ENCODE assay signal across 8 mouse cellular contexts in genomic region chr5:127241925-127242762, GRCm38 (mm10). TPM values are rescaled to one million over a fixed set of nuclear protein-coding genes. Genes with fewer than 3 reads are reported as not detected.
DNase-seq lines count a peak whose midpoint lies in the region; ATAC-seq and TF ChIP-seq lines count a peak whose summit lies in the region.

No protein-coding gene starts in this region.

- H3K27ac ChIP-seq in kidney, adult 2 months (ENCODE audit: insufficient read depth, low read depth, low read length), result no peak overlapping the region
- H3K27ac ChIP-seq in forebrain, embryonic 16.5 days (ENCODE audit: low read length), result no peak overlapping the region
- H3K27ac ChIP-seq in liver, embryonic 15.5 days (replicated peaks), result no peak overlapping the region
- no peak overlapping the region for H3K27ac ChIP-seq in stomach, embryonic 16.5 days (ENCODE audit: low read length)
- no peak overlapping the region for H3K27ac ChIP-seq in thymus, adult 2 months (ENCODE audit: control insufficient read depth, insufficient read depth, low read length)

- peak; percentile 16 for DNase-seq in kidney, postnatal 10 days
- no peak for DNase-seq in kidney, adult 2 months
- DNase-seq in cerebellum, adult 11-12 months, result peak; percentile 59
- no peak for DNase-seq in urinary bladder, postnatal 25 days (ENCODE audit: low spot score)
- DNase-seq in thymus, adult 2 months, result no peak

- H3K27me3 ChIP-seq in kidney, adult 2 months (replicated peaks; ENCODE audit: control insufficient read depth, insufficient read depth, low read length), result peaks cover 5% of the 10 kb centered on the region; the same call in 1 of the 2 replicates
- peaks cover 39% of the 10 kb centered on the region for H3K27me3 ChIP-seq in forebrain, embryonic 16.5 days (replicated peaks; ENCODE audit: control insufficient read depth, insufficient read depth, low read length)
- H3K27me3 ChIP-seq in liver, embryonic 15.5 days, result peaks cover 59% of the 10 kb centered on the region
- H3K27me3 ChIP-seq in stomach, embryonic 16.5 days (ENCODE audit: control insufficient read depth, insufficient read depth, low read length), result peaks cover 43% of the 10 kb centered on the region
- H3K27me3 ChIP-seq in thymus, adult 2 months (ENCODE audit: control insufficient read depth, insufficient read depth, low read length), result peaks cover 5% of the 10 kb centered on the region; the same call in 1 of the 2 replicates

- H3K4me3 ChIP-seq in kidney, adult 2 months (ENCODE audit: insufficient read depth, low read depth, low read length), result no peak overlapping the region; the same call in 1 of the 2 replicates
- H3K4me3 ChIP-seq in forebrain, embryonic 16.5 days (replicated peaks; ENCODE audit: low read length), result peak overlapping the region; percentile 69
- H3K4me3 ChIP-seq in liver, embryonic 15.5 days (replicated peaks), result peak overlapping the region; percentile 30
- peak overlapping the region; percentile 69 for H3K4me3 ChIP-seq in stomach, embryonic 16.5 days (replicated peaks; ENCODE audit: low read length)
- no peak overlapping the region for H3K4me3 ChIP-seq in thymus, adult 2 months (ENCODE audit: control insufficient read depth, insufficient read depth, low read length)

- TF ChIP-seq POLR2A in kidney, adult 2 months (IDR thresholded peaks at IDR 0.05; ENCODE audit: low read depth, low read length), result no peak
- no peak for TF ChIP-seq POLR2A in thymus, adult 2 months (IDR thresholded peaks at IDR 0.05; ENCODE audit: control insufficient read depth, extremely low read depth, insufficient read depth, low read length, poor library complexity)

- no peak for TF ChIP-seq CTCF in kidney, adult 2 months (conservative IDR thresholded peaks at IDR 0.05; ENCODE audit: insufficient read depth, insufficient read length, low read depth, low read length)
- TF ChIP-seq CTCF in thymus, adult 2 months (IDR thresholded peaks at IDR 0.05; ENCODE audit: borderline replicate concordance, control insufficient read depth, extremely low read depth, insufficient read depth, low read length, poor library complexity), result no peak

- 0 out of 2 replicates have a peak, but pooled peaks have one; percentile 19 for ATAC-seq in forebrain, embryonic 16.5 days
- no peak for ATAC-seq in liver, embryonic 15.5 days (ENCODE audit: insufficient read depth)
- no peak; the same call in 1 of the 2 replicates for ATAC-seq in stomach, embryonic 16.5 days (ENCODE audit: insufficient read depth, low FRiP score)

- H3K36me3 ChIP-seq in kidney, adult 2 months (ENCODE audit: control insufficient read depth, insufficient read depth, low read length), result no peaks in the 10 kb centered on the region
- no peaks in the 10 kb centered on the region for H3K36me3 ChIP-seq in forebrain, embryonic 16.5 days (ENCODE audit: control insufficient read depth, insufficient read depth)
- H3K36me3 ChIP-seq in liver, embryonic 15.5 days (replicated peaks), result no peaks in the 10 kb centered on the region
- H3K36me3 ChIP-seq in stomach, embryonic 16.5 days (ENCODE audit: control insufficient read depth, insufficient read depth, low read length), result no peaks in the 10 kb centered on the region
- H3K36me3 ChIP-seq in thymus, adult 2 months (ENCODE audit: control insufficient read depth, insufficient read depth, low read length), result no peaks in the 10 kb centered on the region

- H3K9me3 ChIP-seq in forebrain, embryonic 16.5 days (ENCODE audit: control insufficient read depth, low read length), result no peaks in the 10 kb centered on the region
- H3K9me3 ChIP-seq in liver, embryonic 15.5 days (replicated peaks), result no peaks in the 10 kb centered on the region
- H3K9me3 ChIP-seq in stomach, embryonic 16.5 days (replicated peaks; ENCODE audit: control insufficient read depth, low read length), result no peaks in the 10 kb centered on the region

- peak overlapping the region; percentile 90 for H3K4me2 ChIP-seq in forebrain, embryonic 16.5 days (ENCODE audit: low read length)
- H3K4me2 ChIP-seq in liver, embryonic 15.5 days, result peak overlapping the region; percentile 51
- H3K4me2 ChIP-seq in stomach, embryonic 16.5 days (ENCODE audit: low read depth, low read length), result peak overlapping the region; percentile 81

- 1% methylated on average over 73 of the region's 73 CpGs for WGBS in kidney, adult 2 months
- under 1% methylated on average over 71 of the region's 73 CpGs for WGBS in forebrain, embryonic 16.5 days
- WGBS in liver, embryonic 15.5 days (ENCODE audit: insufficient replicate concordance), result 1% methylated on average over 72 of the region's 73 CpGs
- WGBS in stomach, embryonic 16.5 days, result under 1% methylated on average over 70 of the region's 73 CpGs
- 5% methylated on average over 72 of the region's 73 CpGs for WGBS in thymus, adult 2 months

- H3K4me1 ChIP-seq in kidney, adult 2 months (ENCODE audit: control insufficient read depth, insufficient read depth, low read length), result no peaks in the 10 kb centered on the region
- peaks cover 27% of the 10 kb centered on the region for H3K4me1 ChIP-seq in forebrain, embryonic 16.5 days (replicated peaks; ENCODE audit: control insufficient read depth, insufficient read depth, low read length)
- no peaks in the 10 kb centered on the region; the same call in 1 of the 2 replicates for H3K4me1 ChIP-seq in liver, embryonic 15.5 days (replicated peaks)
- H3K4me1 ChIP-seq in stomach, embryonic 16.5 days (ENCODE audit: control insufficient read depth, insufficient read depth, low read length), result peaks cover 10% of the 10 kb centered on the region
- H3K4me1 ChIP-seq in thymus, adult 2 months (replicated peaks; ENCODE audit: control insufficient read depth, insufficient read depth, low read length), result no peaks in the 10 kb centered on the region

- H3K9ac ChIP-seq in forebrain, embryonic 16.5 days (replicated peaks; ENCODE audit: low read depth, low read length), result peak overlapping the region; percentile 62
- no peak overlapping the region for H3K9ac ChIP-seq in liver, embryonic 15.5 days
- peak overlapping the region; percentile 62 for H3K9ac ChIP-seq in stomach, embryonic 16.5 days (ENCODE audit: low read length)

RNA-seq across cellular contexts. Expression of gene Tmem132c, which starts 0.5 kb away (rescaled TPM):
- polyA plus RNA-seq in kidney, adult 2 months (2012; rRNA removed), result 0.17 and 0.37 TPM in 2 replicates
- polyA plus RNA-seq in forebrain, embryonic 16.5 days (2015; fragmentation: Nextera tagmentation; extraction: Ambion mirVana), result 4.8 and 5.9 TPM in 2 replicates
- 0.07 and 0.08 TPM in 2 replicates for polyA plus RNA-seq in liver, embryonic 15.5 days (2015; fragmentation: Nextera tagmentation; extraction: Ambion mirVana)
- 1.4 and 1.8 TPM in 2 replicates for polyA plus RNA-seq in stomach, embryonic 16.5 days (2015; fragmentation: Nextera tagmentation; extraction: Ambion mirVana)
- polyA plus RNA-seq in thymus, adult 2 months (2012; rRNA removed), result 1.3 and 1.5 TPM in 2 replicates

Comparison
In these comparisons a context has a peak if more than half of its experiments do, and no peak if none do; other contexts are left out.
1. DNase-seq: peak in kidney, postnatal 10 days (single experiment) and cerebellum, adult 11-12 months (single experiment); none in kidney, adult 2 months (single experiment), urinary bladder, postnatal 25 days (single experiment) and thymus, adult 2 months (single experiment).
2. H3K4me3 ChIP-seq: peak in forebrain, embryonic 16.5 days (single experiment), liver, embryonic 15.5 days (single experiment) and stomach, embryonic 16.5 days (single experiment); none in kidney, adult 2 months (single experiment) and thymus, adult 2 months (single experiment).
3. Peak in every context shown above with its lines, with median percentiles within 50 percentile points of each other: H3K4me2 ChIP-seq.